Mouse (Mus musculus) WW6 (cell line): ENCODE measurements around the gene Scd1.
A peak's percentile ranks its signal among the peaks of the same experiment; 100 is the strongest.

Experiments
- DNase-seq: peaks from one replicate; pipeline ENCODE4 v3.0.0-alpha.2; 2013; ENCODE audit warnings: low read depth, low spot score

Scd1 gene

GRCm38 (mm10) chr19:44407341-44408222 is at the start of gene Scd1:
TSS of gene Scd1 (minus strand) at chr19:44407879.
- peak; percentile 86 for DNase-seq

DNA sequence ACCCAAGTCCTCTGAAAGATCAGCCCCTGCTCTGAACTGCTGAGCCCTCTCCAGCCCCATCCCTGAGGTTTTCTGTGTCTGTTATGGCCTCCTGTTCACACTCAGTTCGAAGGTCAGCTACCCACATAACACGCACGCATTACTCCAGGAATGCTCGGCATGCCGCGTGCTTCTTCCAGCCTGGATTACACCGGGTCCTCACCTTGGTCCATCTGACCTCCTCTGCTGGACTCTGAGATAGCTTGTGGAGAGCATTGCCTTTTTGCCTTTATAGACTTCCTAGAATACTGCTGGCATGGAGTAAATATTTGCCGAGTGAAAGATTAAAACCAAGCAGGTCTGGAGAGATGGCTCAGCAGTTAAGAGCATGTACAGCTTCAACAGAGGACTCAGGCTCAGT is 47.7 kb upstream of the Scd1 start:
- no peak for DNase-seq

DNA sequence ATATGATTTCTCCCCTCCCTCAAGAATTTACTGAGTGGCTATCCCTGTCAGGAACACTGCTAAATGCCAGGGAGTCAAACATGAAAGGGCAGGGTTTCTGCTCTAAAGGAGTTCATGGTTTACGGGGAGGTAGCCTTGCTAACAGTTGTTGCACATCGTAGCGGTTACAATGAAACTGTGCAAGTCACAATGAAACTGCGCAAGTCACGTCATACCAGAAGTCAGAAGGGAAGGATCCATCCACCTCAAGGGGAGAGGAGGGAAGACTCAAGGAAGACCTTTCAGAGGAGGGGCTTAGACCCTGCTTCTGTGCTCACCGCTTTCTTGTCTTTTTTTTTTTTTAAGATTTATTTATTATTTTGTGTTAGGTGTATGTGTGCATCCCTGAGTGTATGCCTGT is 47.2 kb upstream of the Scd1 start:
- DNase-seq = no peak

DNA sequence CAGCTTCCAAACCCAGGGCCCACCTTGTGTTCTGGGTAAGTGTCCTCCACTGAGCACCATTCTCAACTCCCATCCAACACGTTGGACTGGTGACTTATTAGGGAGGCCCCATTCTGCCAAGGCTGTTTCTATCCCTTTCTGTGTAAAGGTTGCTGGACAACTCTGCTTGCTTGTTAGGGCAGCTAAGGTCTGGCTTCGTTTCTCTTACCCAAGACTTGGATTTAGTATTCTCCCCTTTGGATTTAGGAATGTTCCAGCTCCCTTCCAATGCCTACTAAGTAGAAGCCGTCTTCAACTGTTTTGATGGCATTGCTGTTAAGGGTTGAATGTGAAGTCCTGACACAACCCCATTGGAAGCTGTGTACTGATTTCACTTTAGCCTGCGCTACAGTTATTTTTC is 40.2 kb upstream of the Scd1 start:
- DNase-seq = no peak

DNA sequence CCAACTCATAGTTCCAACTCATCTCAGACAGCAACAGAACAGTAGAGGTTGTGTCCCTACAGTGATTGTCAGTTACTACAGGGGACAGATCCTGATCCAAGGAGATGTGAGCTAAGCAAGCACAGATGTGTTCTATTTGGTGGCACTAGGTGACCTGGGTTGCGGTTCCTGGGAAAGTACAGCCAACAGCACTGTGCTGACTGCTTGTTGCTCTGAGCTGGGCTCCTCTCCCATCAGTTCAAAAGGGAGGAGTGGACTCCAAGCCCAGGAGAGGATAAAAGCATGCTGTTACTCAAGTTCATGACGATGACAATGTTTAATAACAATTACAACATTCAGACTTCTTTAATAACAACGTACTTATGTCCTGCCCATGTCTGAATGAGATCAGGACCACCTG is 38.1 kb upstream of the Scd1 start:
- no peak for DNase-seq

DNA sequence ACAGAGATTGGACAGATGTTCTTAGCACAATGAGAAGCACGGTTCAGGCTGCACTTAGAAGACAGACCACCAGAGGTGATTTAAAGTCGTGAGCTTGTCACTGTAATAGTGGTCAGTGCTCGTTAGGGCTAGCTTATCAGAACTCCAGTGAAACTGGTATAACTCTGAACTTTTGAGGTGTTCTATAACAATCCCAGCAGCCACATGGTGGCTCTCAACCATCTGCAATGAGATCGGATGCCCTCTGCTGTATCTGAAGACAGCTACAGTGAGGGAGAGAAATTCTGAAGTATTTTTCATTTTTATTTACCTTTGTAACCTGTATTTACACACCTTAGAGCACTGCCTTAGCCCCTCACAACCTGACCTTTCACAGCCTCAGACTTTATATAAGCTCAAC is 31.6 kb upstream of the Scd1 start:
- DNase-seq = no peak

- no peak for DNase-seq
Observed at GRCm38 (mm10) chr19:44437975-44438374, 30.3 kb upstream of the Scd1 start.

DNA sequence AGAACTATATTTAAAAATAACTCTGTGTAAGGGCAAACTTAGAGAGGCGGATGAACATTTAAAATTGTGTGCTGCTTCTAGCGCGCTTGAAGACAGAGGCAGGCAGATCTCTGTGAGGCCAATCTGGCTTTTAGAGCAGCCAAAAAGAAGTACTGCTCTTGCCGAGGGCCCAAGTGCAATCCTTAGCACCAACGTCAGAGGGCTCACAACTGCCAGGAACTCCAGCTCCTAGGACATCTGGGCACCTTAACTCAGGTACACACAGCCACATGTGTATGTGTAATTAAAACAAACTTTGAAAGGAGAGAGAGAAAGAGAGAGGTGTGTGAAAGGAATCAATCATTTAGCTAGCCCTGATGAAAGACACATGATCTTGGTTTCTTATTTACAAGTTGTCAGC is 24.4 kb upstream of the Scd1 start:
- no peak for DNase-seq

DNA sequence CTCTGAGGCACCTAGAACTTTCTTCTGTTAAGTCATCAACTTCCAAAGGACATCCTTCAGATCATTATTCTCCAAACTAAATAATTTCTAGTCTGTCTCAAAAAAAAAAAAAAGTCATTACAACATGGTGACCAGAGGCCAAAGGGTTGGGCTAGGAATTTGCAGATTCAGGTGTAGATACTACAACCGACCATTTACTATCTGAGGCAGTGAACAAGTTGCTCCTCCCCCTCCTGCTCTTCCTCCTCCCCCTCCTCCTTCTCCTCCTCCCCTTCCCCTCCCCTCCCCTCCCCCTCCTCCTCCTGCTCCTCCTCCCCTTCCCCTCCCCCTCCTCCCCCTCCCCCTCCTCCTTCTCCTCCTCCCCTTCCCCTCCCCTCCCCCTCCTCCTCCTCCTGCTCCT is 20.0 kb upstream of the Scd1 start:
- no peak for DNase-seq

DNA sequence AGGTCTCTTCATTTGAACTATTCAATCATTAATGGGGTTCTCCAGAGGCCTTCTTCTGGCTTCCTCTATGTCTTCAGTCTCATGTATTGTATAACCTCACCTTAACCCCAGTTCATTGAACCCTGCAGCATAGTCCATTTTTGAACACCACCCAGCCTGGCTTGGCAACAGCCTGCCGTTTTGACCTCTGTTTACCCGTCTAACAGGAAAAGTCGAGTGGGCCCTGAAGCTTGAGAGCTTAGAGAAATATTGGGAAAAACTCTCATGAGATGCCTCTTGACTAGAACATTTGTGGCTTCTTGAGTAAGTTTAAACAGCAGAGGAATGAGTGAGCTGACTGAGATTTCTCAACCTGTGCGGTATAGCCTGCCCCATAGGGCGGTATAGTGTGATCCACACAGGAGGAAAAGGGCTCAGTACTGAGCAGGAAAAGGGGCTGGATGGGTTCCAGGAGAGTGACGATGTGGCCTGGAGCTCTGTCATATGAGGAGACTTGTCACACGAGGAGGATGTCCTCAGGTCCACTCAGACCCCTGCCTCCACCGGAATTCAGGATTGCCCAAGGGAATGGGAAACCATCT is 14.5 kb upstream of the Scd1 start:
- DNase-seq = no peak

DNA sequence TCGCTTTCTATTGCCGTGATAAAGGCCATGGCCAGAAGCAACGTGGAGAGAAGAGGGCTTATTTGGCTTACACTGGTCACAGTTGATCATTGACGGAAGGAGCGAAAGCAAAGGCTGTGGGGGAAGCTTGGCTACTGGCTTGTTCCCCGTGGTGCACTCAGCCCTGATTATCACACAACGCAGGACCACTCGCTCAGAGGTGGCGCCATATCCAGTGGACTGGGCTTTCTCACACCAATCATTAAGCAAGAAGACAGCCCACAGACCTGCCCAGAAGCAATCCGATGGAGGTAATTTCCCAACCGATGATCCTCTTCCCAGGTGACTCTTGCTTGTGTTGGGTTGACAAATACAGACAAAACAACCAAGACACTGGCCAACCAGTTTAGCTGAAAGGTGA is 11.9 kb upstream of the Scd1 start:
- DNase-seq = no peak

GRCm38 (mm10) chr19:44418945-44419344 is 11.3 kb upstream of the Scd1 start:
- DNase-seq = peak; percentile 42

- DNase-seq = no peak
Observed at GRCm38 (mm10) chr19:44418544-44418943, 10.9 kb upstream of the Scd1 start.

GRCm38 (mm10) chr19:44418061-44418460 is 10.4 kb upstream of the Scd1 start:
- DNase-seq = no peak

DNA sequence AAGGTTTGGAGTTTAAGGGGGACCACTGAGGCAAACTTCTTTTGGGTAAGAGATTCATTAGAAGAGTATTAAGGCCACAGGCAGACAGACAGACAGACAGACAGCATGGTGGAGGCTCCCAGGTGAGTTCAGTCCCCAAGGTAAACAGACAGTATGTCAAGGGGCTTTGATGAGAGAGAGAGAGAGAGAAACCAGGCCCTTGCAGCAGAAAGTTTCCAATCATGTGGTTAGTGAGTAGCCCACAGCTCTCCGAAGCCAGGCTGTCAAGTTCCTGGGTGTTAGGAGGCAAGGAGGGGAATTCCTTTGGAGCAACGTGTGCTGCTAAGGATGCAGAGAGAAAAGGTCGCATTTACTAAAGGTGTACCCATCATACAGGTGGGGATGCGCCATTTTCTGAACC is 9.8 kb upstream of the Scd1 start:
- DNase-seq = no peak

DNA sequence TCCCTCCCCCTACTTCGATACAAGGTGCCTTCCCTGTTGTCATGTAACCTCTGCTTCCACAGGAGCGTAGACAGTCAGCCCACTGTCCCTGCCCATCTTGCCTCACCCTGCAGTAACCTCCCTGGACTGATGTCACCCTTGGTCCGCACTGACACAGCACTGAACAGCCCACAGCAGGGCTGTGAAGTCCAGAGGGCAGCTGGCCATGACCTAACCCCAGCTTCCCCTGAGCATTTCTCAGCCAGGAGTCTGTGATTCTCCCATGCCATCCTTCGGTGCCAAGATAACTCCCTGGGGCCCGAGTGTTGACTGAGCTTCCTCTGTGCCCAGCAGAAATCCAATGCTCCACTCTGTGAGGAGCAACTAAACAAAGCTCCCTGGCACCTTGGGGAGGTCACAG is 8.6 kb upstream of the Scd1 start:
- DNase-seq = no peak

- DNase-seq = no peak
Observed at GRCm38 (mm10) chr19:44415464-44415863, 7.8 kb upstream of the Scd1 start.

DNA sequence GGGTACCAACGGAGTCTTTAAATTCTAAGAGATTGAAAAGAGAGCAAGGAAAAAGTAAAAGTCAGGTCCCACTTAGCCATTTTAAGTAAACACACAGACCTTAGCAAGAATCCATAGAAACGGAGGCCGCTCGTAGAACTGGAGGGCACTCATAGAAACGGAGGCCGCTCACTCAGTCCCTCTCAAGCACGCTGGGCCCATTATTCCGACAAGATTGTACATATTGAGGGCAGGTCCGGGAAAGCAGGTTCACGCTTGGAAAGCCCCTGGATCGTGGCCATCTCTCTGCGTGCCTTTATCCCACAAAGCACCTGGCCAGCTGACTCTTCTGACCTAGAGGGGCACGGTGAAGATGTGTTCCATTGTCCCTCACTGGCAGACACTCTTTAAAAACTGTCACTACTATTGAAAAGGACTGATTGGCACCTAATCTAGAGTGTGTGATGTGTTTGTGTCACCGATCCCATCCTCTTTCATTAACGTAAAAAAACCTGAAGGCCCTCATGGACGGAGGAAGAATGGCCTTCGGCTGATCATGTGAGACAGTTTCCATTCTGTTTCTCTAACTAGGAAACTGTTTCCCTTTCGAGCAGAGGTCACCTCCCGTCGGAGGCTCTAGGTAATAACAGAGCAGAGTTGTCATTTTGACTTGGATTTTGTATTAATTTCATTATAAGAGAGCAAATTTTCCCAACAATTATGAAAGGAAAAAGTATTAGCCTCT is 2.8 kb upstream of the Scd1 start:
- DNase-seq = no peak

GRCm38 (mm10) chr19:44408595-44408994 is 916 bp upstream of the Scd1 start:
- DNase-seq = no peak

- no peak for DNase-seq
Observed at GRCm38 (mm10) chr19:44408223-44408545, 505 bp upstream of the Scd1 start.

DNA sequence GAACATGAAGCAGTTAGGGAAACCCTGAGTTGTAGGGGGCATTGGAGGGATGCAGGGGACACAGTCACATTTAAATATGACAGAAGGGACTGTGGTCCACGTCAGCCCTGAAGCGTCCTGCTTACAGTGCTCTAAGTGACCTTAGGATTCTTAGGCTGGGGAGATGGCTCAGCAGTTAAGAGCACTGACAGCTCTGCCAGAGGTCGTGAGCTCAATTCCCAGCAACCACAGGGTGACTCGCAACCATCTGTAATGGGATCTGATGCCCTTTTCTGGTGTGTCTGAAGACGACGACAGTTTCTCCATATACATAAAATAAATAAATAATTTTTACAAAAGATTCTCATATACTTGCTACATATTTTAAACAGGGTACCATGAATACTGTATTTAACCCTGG is 4.1 kb downstream of the Scd1 start:
- DNase-seq = no peak

DNA sequence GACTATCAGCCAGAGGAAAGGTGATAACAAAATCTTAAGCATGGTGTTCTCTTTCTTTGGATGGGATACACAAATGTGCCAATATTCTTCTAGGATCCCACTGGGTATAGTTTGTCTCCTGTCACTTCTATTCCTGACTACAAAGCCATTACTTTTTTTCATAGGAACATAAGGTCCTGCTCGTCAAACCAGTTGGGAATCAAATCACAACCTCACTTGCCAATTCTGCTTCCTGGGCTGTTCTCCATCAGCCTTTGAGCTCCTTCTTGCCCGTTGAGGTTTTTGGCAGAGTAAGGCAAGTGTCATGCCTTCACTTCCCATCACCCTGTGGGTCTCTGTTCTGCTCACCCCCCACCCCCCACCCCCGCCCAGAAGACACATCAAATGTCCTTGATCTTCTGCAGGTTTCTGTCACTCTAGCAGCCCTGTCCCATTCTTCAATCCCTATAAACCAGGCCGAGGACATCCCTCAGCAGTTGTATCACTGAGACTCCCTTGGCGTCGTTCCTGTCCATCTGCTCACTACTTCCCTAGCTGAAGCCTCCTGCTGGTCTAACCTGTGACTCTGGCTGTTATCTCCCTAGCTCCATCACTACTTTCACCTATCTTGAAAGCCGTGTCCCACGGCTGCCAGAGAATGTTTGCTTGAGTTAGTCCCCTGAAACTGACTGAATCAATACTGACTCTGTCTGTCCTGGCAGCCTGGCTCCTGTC is 7.0 kb downstream of the Scd1 start:
- DNase-seq = no peak
